Mouse (Mus musculus) heart, postnatal 0 days (tissue): ENCODE measurements around the gene Cfap45. TPM values are rescaled to one million over a fixed set of nuclear protein-coding genes. Genes with fewer than 3 reads are reported as not detected.

Experiments
- ATAC-seq: fragments of 200-750 bp; cut with Nextera tagmentation; 2 replicates; pipeline ENCODE4 v1.8.0; 2017; ENCODE audit warnings: low read depth, moderate number of reproducible peaks, moderate library complexity; ENCODE audit not compliant: insufficient read depth
- DNase-seq: peaks from one replicate; pipeline ENCODE4 v3.0.0-alpha.2; 2016; ENCODE audit warnings: low spot score
- H3K27ac ChIP-seq: fragments of 300-500 bp; sonication (generic); 2 replicates; pipeline ENCODE4 v1.5.1; 2014; ENCODE audit warnings: low read depth, mild to moderate bottlenecking
- H3K27me3 ChIP-seq: fragments of 300-500 bp; sonication (generic); 2 replicates; pipeline ENCODE4 v1.6.1; 2014; ENCODE audit warnings: low read length, mixed read lengths; ENCODE audit not compliant: control insufficient read depth, insufficient read depth
- H3K36me3 ChIP-seq: fragments of 300-500 bp; sonication (generic); replicated peaks from 2 replicates; pipeline ENCODE4 v1.6.1; 2014; ENCODE audit warnings: low read length, mixed read lengths; ENCODE audit not compliant: control insufficient read depth, insufficient read depth
- H3K4me1 ChIP-seq: fragments of 300-500 bp; sonication (generic); 2 replicates; pipeline ENCODE4 v1.6.1; 2014; ENCODE audit warnings: antibody characterized with exemption; ENCODE audit not compliant: control insufficient read depth, insufficient read depth
- H3K4me2 ChIP-seq: fragments of 300-500 bp; sonication (generic); 2 replicates; pipeline ENCODE4 v1.6.1; 2014; ENCODE audit warnings: low read depth, mild to moderate bottlenecking, low read length, moderate library complexity
- H3K4me3 ChIP-seq: fragments of 300-500 bp; sonication (generic); 2 replicates; pipeline ENCODE4 v1.5.1; 2014; ENCODE audit warnings: low read depth, low read length
- H3K9ac ChIP-seq: fragments of 300-500 bp; sonication (generic); replicated peaks from 2 replicates; pipeline ENCODE4 v1.6.1; 2014; ENCODE audit warnings: low read depth, low read length, mixed read lengths
- H3K9me3 ChIP-seq: fragments of 300-500 bp; sonication (generic); replicated peaks from 2 replicates; pipeline ENCODE4 v1.6.1; 2016; ENCODE audit warnings: low read length; ENCODE audit not compliant: control insufficient read depth
- CTCF ChIP-seq: IDR thresholded peaks from 2 replicates; pipeline ENCODE4 v1.5.1; 2016; ENCODE audit warnings: antibody characterized with exemption, control low read depth, low read depth
- EP300 ChIP-seq: IDR thresholded peaks from 2 replicates; pipeline ENCODE4 v1.6.1; 2016; ENCODE audit warnings: antibody characterized with exemption, low read depth
- WGBS: fragments of 180-500 bp; shearing (Covaris S2); extraction: QIAGEN DNeasy Blood & Tissue Kit; methylation state at CpG from one replicate; pipeline ENCODE4 v1.1.7; 2014; 5-methylcytosine and 5-hydroxymethylcytosine counted together
- polyA plus RNA-seq: library from polyadenylated mRNA; unstranded; fragments of >200 nt; fragmentation: Nextera tagmentation; extraction: Ambion mirVana; gene quantifications from 2 replicates; pipeline ENCODE4 v1.2.1, GENCODE M21; 2015
- total RNA-seq: library from RNA; depleted of rRNA; stranded (reverse); fragments of >200 nt; gene quantifications from 2 replicates; pipeline ENCODE4 v1.2.3, GENCODE M21; 2014; ENCODE audit warnings: low replicate concordance

The Cfap45 gene
- total and polyA plus RNA-seq, 2 experiments from 2014 or later, result 2.6 to 6.6 TPM

DNA sequence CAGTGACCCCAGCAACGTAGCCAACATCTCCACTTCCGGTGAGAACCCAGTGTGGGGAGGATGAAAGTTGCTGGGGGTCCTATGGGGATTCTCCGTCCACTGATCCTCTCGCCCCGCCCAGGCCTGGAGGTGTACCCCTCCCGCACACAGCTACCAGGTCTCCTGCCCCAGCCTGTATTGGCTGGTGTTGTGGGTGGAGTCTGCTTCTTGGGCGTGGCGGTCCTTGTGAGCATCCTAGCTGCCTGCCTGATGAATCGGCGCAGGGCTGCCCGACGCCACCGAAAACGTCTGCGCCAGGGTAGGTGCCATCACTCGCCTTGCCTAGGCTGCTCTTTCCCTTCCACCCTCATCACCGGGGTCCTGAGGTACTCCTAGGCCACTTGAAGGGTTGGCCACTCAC is 24.6 kb upstream of the Cfap45 start:
- Histone ChIP-seq H3K4me2 (no peak overlapping the region), H3K4me1 (peaks cover 6% of the 10 kb centered on the region; the same call in 1 of the 2 replicates), H3K27ac (no peak overlapping the region), H3K4me3 (no peak overlapping the region), H3K9ac (no peak overlapping the region), H3K27me3 (no peaks in the 10 kb centered on the region), H3K9me3 (no peaks in the 10 kb centered on the region), H3K36me3 (no peaks in the 10 kb centered on the region)
- 73% methylated on average over 17 of the region's 17 CpGs for WGBS
- ATAC-seq, result no peak
- TF ChIP-seq CTCF, result no peak
- DNase-seq, result no peak

DNA sequence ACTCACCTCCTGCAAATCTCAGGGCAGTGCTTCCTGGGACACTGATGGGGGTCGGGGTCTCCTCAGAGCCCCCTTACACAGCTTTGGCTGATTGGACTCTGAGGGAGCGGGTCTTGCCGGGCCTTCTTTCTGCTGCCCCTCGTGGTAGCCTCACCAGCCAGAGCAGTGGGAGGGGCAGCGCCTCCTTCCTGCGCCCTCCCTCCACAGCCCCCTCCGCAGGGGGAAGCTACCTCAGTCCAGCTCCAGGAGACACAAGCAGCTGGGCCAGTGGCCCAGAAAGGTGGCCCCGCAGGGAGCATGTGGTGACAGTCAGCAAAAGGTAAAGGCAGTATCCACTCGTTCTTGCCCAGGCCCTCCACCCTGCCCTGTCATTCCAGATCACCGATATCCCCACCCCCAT is 23.2 kb upstream of the Cfap45 start:
- no peak overlapping the region for H3K4me3 ChIP-seq
- no peak overlapping the region for H3K4me2 ChIP-seq
- 70% methylated on average over 10 of the region's 10 CpGs for WGBS
- ATAC-seq (no peak), DNase-seq (no peak)
- peaks cover 15% of the 10 kb centered on the region for H3K4me1 ChIP-seq
- H3K9me3 ChIP-seq, result no peaks in the 10 kb centered on the region
- no peaks in the 10 kb centered on the region for H3K36me3 ChIP-seq
- no peak overlapping the region for H3K27ac ChIP-seq
- TF ChIP-seq CTCF (no peak), EP300 (no peak)
- no peak overlapping the region for H3K9ac ChIP-seq
- H3K27me3 ChIP-seq, result no peaks in the 10 kb centered on the region

DNA sequence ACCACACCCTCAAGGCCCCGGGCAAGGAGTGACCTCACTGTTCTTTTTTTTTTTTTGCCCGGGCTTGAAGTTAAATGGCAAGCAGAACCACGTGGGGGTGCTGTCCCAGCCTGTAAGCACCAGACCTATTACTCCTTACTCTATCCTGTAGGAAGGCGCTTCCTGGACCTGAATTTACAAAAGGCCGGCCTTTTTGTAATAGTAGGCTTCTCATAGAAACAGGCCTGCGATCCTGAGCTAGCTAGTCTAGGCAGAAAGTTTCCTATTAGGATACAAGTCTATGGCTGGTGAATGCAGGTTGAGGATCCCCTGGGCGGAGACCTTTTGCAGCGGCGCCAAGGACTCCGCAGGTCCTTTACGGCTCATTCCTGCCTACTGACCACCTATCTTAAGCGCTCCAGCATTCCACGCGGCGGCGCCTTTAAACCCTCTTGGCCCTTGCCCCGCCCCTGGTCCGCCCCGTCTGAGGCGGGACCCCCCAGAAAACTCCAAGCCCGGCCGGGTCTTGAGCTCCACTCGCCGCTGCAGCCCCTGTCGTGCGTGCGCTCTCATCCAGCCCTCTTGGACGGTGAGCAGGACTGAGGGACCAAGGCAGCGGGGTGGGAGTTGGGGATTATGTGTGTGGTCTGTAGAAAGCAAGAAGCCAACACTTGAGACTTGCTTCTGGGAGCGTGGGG is 20.7 kb upstream of the Cfap45 start, which contains the start of gene Tagln2:
Gene Tagln2 (plus strand): TSS at position 283 of the 677 bp plus-strand sequence.
- H3K27me3 ChIP-seq, result no peaks in the 10 kb centered on the region
- peak; percentile 66 for ATAC-seq
- H3K9ac ChIP-seq, result peak within 1 kb of the TSS; percentile 81
- 2% methylated on average over 30 of the region's 30 CpGs for WGBS
- H3K36me3 ChIP-seq, result peaks cover 4% of the 10 kb centered on the region; the same call in 1 of the 2 replicates
- TF ChIP-seq EP300 (0 out of 2 replicates have a peak, but pooled peaks have one; percentile 31), CTCF (peak; percentile 21; the same call in 1 of the 2 replicates)
- peak within 1 kb of the TSS; percentile 65 for H3K4me3 ChIP-seq
- peaks cover 23% of the 10 kb centered on the region for H3K4me1 ChIP-seq
- no peaks in the 10 kb centered on the region for H3K9me3 ChIP-seq
- peak within 1 kb of the TSS; percentile 63 for H3K4me2 ChIP-seq
- H3K27ac ChIP-seq, result peak within 1 kb of the TSS; percentile 92
- DNase-seq, result peak; percentile 79

DNA sequence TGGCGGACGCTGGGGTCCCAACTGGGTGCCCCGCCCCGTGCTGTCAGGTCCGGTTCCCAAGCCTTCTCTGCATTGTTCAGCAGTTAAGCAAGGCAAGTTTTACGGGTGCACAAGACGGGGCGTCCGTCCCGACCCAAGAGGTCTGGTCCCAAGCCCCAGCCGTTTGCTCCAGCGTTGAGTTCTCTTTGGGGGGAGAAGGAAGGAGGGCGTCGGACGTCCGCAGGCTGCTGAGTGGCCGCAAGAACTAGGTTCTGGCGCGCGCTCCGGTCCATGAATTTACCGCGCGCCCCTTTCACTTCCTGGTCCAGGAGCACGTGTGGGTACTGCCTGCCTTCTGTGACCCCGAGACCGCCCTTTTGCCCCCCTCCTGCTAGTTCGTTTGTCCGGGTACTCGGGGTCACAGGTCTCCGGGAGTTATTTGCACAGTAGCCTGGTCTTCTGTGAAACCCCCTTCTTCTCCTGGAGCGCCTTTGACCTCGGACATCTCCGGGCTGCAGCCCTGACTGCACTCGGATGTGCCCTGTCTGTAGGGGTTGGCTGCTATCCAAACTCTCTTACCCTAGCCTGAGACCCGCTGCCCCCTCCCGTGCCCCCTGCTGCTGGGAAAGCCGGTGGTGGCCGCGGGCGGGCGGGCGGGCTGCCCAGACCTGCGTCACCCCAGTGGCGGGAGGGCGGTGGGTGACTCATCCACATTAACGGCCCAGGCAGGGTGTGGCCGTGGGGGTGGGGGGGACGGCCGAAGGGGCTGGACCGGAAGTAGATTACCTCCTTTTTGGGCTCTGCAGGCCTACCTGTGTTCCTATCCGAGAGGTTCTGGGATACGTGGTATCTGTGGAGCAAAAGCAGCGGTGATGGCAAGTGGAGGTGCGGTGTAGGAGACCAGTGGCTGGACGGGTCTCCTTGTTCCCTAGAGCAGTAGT is 19.9 kb upstream of the Cfap45 start:
- H3K27ac ChIP-seq, result peak overlapping the region; percentile 92
- H3K4me3 ChIP-seq, result peak overlapping the region; percentile 65
- TF ChIP-seq CTCF, result no peak
- H3K4me2 ChIP-seq, result peak overlapping the region; percentile 63
- no peaks in the 10 kb centered on the region for H3K9me3 ChIP-seq
- WGBS, result 1% methylated on average over 56 of the region's 56 CpGs
- peak; percentile 70 for ATAC-seq
- H3K4me1 ChIP-seq, result peaks cover 23% of the 10 kb centered on the region
- H3K36me3 ChIP-seq, result peaks cover 12% of the 10 kb centered on the region
- H3K9ac ChIP-seq, result peak overlapping the region; percentile 81
- peak; percentile 72 for DNase-seq
- no peaks in the 10 kb centered on the region for H3K27me3 ChIP-seq

DNA sequence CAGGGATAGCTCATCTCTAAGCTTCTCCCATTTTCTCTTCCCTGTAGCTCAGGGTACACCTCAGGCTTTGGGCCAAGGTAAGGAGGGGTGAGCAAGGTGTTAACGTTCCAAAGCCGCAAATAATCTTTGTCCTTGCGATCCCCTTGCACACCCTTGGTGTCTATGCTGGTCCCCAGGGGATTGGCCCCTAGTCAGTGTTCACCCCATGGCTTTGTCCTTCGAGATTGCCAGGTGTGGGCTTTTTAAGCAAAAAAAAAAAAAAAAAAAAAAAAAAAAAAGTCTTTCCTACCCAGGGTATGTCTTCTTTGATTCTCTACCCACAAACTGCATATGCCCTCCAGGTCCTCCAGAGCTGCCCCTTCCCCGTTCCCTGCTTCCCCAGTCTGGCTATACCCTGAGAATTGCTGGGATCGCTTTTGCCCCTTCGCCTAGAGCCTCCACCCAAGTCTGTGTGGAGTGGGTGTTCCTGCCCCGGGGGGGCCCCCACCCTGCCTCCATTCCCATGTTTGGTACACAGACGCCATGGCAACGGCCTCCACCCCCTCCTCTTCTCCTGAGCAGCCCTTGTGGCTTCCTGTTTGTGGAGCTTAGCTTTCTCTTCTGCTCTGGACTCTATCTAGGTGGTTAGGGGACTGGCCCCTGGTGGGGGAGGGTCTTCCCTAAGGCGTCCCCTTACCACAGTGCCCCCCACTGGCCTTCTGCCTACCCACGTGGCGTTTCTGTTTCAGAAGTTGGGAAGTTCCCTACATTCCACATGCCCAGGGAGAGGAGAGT is 19.0 kb upstream of the Cfap45 start:
- Histone ChIP-seq H3K9ac (peak overlapping the region; percentile 81), H3K4me1 (peaks cover 23% of the 10 kb centered on the region), H3K4me2 (peak overlapping the region; percentile 63), H3K36me3 (peaks cover 20% of the 10 kb centered on the region), H3K4me3 (peak overlapping the region; percentile 65), H3K9me3 (no peaks in the 10 kb centered on the region), H3K27ac (peak overlapping the region; percentile 92), H3K27me3 (no peaks in the 10 kb centered on the region)
- ATAC-seq (peak; percentile 31), DNase-seq (peak; percentile 71)
- TF ChIP-seq CTCF (no peak), EP300 (peak; percentile 15; the same call in 1 of the 2 replicates)
- 27% methylated on average over 13 of the region's 13 CpGs for WGBS
